Mouse (Mus musculus): ENCODE data around the gene Odf3l2. TPM values are rescaled to one million over a fixed set of nuclear protein-coding genes. Genes with fewer than 3 reads are reported as not detected.
A peak's percentile ranks its signal among the peaks of the same experiment; 100 is the strongest.

Odf3l2 gene
- total RNA-seq, 2 experiments from 2014 or later, result 0.27 TPM; not detected in 1

GRCm38 (mm10) chr10:79638486-79639204, 6.9 kb downstream of the Odf3l2 start:
- Histone ChIP-seq H3K4me3 (peak overlapping the region; percentile 85), H3K27ac (peak overlapping the region; percentile 97)
- DNase-seq (ENCODE audit: extremely low spot score in 1 of 2, low spot score in 2 of 2), result peak; percentile 71 to 72
- no peak for TF ChIP-seq CTCF (IDR thresholded peaks at IDR 0.05)
- intact Hi-C loops (cut with DNase I), result no loop called here

GRCm38 (mm10) chr10:79637128-79638110, 8.1 kb downstream of the Odf3l2 start, which contains the start of gene Shc2:
TSS of gene Shc2 (minus strand) at chr10:79637918.
- intact Hi-C loops (cut with DNase I), result loop anchor here (1.0 kb wide), 1 partner anchor 40 kb away; no protein-coding TSS in a partner anchor
- no peak for TF ChIP-seq CTCF (IDR thresholded peaks at IDR 0.05)
- peak; percentile 84 to 87 for DNase-seq (ENCODE audit: extremely low spot score in 1 of 2, low spot score in 2 of 2)

GRCm38 (mm10) chr10:79636287-79636686, 9.3 kb downstream of the Odf3l2 start:
- intact Hi-C loops (cut with DNase I), result no loop called here
- H3K4me3 ChIP-seq, result peak overlapping the region; percentile 85
- TF ChIP-seq CTCF (IDR thresholded peaks at IDR 0.05), result no peak
- H3K27ac ChIP-seq, result peak overlapping the region; percentile 97; the same call in 1 of the 2 replicates
- no peak for DNase-seq (ENCODE audit: extremely low spot score in 1 of 2, low spot score in 2 of 2)

More at GRCm38 (mm10) chr10:79637128-79638110, 8.1 kb downstream of the Odf3l2 start, which contains the start of gene Shc2:
- peak within 1 kb of the TSS; percentile 85 for H3K4me3 ChIP-seq
- peak within 1 kb of the TSS; percentile 97 for H3K27ac ChIP-seq

- no peak for TF ChIP-seq CTCF (IDR thresholded peaks at IDR 0.05)
- H3K27ac ChIP-seq, result no peak overlapping the region; the same call in 1 of the 2 replicates
- intact Hi-C loops (cut with DNase I), result no loop called here
- DNase-seq (ENCODE audit: extremely low spot score in 1 of 2, low spot score in 2 of 2), result no peak
- H3K4me3 ChIP-seq, result no peak overlapping the region
Observed at GRCm38 (mm10) chr10:79633006-79633777, 12.3 kb downstream of the Odf3l2 start.

GRCm38 (mm10) chr10:79631432-79631831, 14.1 kb downstream of the Odf3l2 start:
- no peak for DNase-seq (ENCODE audit: extremely low spot score in 1 of 2, low spot score in 2 of 2)
- intact Hi-C loops (cut with DNase I), result no loop called here
- no peak for TF ChIP-seq CTCF (IDR thresholded peaks at IDR 0.05)
- H3K27ac ChIP-seq, result no peak overlapping the region
- H3K4me3 ChIP-seq, result no peak overlapping the region

- intact Hi-C loops (cut with DNase I), result no loop called here
- no peak for TF ChIP-seq CTCF (IDR thresholded peaks at IDR 0.05)
- no peak overlapping the region for H3K27ac ChIP-seq
- no peak for DNase-seq (ENCODE audit: extremely low spot score in 1 of 2, low spot score in 2 of 2)
- no peak overlapping the region for H3K4me3 ChIP-seq
Observed at GRCm38 (mm10) chr10:79628377-79628776, 17.2 kb downstream of the Odf3l2 start.

- H3K4me3 ChIP-seq, result no peak overlapping the region
- no peak for TF ChIP-seq CTCF (IDR thresholded peaks at IDR 0.05)
- intact Hi-C loops (cut with DNase I), result no loop called here
- H3K27ac ChIP-seq, result no peak overlapping the region
- DNase-seq (ENCODE audit: extremely low spot score in 1 of 2, low spot score in 2 of 2), result no peak
Observed at GRCm38 (mm10) chr10:79626156-79626555, 19.4 kb downstream of the Odf3l2 start.

- intact Hi-C loops (cut with DNase I), result no loop called here
- no peak for DNase-seq (ENCODE audit: extremely low spot score in 1 of 2, low spot score in 2 of 2)
- H3K27ac ChIP-seq, result no peak overlapping the region
- no peak overlapping the region for H3K4me3 ChIP-seq
- TF ChIP-seq CTCF (IDR thresholded peaks at IDR 0.05), result no peak
Observed at GRCm38 (mm10) chr10:79625398-79625797, 20.1 kb downstream of the Odf3l2 start.

- no peak for TF ChIP-seq CTCF (IDR thresholded peaks at IDR 0.05)
- Histone ChIP-seq H3K27ac (no peak overlapping the region), H3K4me3 (no peak overlapping the region)
- intact Hi-C loops (cut with DNase I), result no loop called here
- no peak for DNase-seq (ENCODE audit: extremely low spot score in 1 of 2, low spot score in 2 of 2)
Observed at GRCm38 (mm10) chr10:79623950-79624349, 21.6 kb downstream of the Odf3l2 start.

GRCm38 (mm10) chr10:79616376-79616775, 29.2 kb downstream of the Odf3l2 start:
- peak overlapping the region; percentile 34; the same call in 1 of the 2 replicates for H3K27ac ChIP-seq
- no peak for DNase-seq (ENCODE audit: extremely low spot score in 1 of 2, low spot score in 2 of 2)
- intact Hi-C loops (cut with DNase I), result no loop called here

GRCm38 (mm10) chr10:79615860-79616259, 29.7 kb downstream of the Odf3l2 start:
- intact Hi-C loops (cut with DNase I), result no loop called here
- H3K27ac ChIP-seq, result peak overlapping the region; percentile 34; the same call in 1 of the 2 replicates
- no peak for TF ChIP-seq CTCF (IDR thresholded peaks at IDR 0.05)
- no peak overlapping the region for H3K4me3 ChIP-seq
- no peak for DNase-seq (ENCODE audit: extremely low spot score in 1 of 2, low spot score in 2 of 2)

More at GRCm38 (mm10) chr10:79616376-79616775, 29.2 kb downstream of the Odf3l2 start:
- no peak overlapping the region for H3K4me3 ChIP-seq
- no peak for TF ChIP-seq CTCF (IDR thresholded peaks at IDR 0.05)

Measured in left cerebral cortex, adult 2 months (tissue).